Mouse (Mus musculus) kidney, postnatal 25 days (tissue): ENCODE data around the gene Ces1e.

Source experiments
- DNase-seq, 2 experiments: peaks; one replicate each; pipeline ENCODE4 v3.0.0; 2021; ENCODE audit warnings: mixed read lengths in 2 of 2

Ces1e gene

DNA sequence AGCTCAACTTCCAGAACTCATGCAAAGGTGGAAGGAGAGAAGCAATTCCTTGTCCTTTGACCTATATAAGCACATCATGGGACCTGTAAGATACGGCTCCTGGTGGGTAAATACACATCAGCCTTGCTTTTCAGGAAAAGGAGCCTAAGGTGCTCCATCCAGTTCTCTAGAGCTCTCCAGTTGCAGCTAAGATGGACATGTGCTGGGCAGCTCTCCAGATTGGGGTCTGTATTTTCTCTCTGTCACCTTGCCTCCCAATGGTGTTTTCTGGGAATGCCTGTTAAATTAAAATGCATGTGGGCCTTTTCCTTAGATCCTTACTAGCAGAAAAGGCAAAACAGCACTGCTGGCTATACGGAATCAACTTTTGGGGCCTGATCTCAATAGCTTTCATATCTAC is 54.9 kb downstream of the Ces1e start:
- DNase-seq, result no peak

DNA sequence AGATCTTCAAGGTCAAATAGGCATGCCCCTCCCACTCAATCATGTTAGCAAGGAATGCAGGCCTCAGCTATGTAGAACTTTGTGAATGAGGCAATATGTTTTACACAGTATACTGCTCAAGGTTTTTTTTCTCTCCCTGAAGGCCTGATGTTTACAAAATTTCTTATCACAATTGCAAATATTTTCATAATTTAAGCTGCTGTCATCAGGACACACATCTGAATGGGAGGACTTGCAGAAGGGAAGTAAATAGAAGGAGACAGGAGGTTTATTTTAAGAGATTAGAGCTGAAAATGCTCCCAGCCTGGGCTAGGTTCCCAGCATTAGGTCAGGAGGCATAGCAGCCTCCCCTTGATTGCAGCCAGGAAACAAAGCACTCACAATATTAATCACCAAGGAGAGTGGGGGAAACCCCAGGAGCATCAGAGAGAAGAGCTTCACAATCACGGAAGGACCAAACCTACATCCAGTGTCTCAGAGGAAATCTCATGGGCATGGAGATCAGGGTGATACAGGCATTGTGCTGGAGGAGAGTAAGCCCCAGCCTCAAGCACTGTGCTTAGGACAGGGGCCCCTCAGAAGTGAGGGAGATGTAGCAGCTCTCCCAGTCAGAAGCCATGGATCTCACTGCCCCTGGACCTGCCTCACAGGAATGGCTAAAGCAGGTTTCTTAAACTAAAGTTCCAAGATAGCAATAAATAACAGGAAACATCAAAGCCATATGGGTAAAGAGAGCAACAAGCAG is 57.4 kb downstream of the Ces1e start:
- DNase-seq, result no peak

DNA sequence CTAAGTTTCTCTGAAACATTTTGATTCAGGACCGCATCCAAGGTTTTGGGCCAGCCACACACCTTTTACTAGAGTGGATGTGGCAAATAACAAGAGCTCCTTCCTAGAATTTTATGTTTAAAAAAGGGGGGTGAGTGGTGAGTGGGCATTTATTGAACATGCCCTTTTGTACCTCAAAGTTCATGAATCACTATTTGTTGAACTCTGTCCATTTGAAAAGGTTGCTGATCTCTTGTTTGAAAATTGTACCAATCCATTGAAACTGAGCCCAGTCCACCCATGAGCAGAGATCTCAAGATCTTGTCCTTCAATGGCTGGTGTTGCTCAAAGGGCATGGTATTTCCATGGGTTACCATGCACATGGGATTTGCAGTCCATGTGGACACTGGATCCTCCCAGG is 66.1 kb downstream of the Ces1e start:
- no peak for DNase-seq

DNA sequence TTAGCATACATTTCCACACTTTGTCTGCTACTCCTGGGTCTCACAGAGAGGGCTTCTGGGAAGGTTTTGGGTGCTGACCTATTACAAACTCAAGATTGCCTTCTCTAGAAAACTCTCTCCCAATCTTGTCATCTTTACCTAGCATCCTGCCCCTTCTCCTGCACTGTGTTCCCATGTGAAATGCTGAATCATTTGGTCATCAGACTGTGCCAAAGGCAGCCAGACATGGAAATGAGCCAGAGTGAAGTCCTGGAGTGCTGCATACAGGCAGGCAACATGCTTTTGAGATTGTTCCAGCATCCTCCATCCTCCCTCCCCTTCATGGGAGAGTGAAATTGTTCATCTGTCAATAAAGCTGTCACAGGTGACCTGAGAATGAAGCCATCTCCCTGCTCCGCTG is 78.0 kb downstream of the Ces1e start:
- DNase-seq, result no peak
